Mouse (Mus musculus) left cerebral cortex, adult 2 months (tissue): Measurements from ENCODE around the gene Tmem139. TPM values are rescaled to one million over a fixed set of nuclear protein-coding genes. Genes with fewer than 3 reads are reported as not detected.

ENCODE experiments used
- DNase-seq, 2 experiments: peaks; one replicate each; pipeline ENCODE4 v3.0.0; 2021 to 2022; ENCODE audit warnings: low spot score in 2 of 2, mixed read lengths in 1 of 2; ENCODE audit errors: extremely low spot score in 1 of 2
- H3K27ac ChIP-seq: fragments of 200-600 bp; 2 replicates; pipeline ENCODE4 v1.8.1; 2022
- H3K4me3 ChIP-seq: fragments of 200-600 bp; 2 replicates; pipeline ENCODE4 v1.8.1; 2022
- CTCF ChIP-seq: fragments of 200-600 bp; IDR thresholded peaks from 2 replicates; pipeline ENCODE4 v1.8.1; 2022; ENCODE audit warnings: antibody characterized with exemption, mild to moderate bottlenecking, moderate library complexity
- intact Hi-C: fragments of 180-260 bp; cut with DNase I; formaldehyde crosslinking; loops from one replicate; pipeline ENCODE4 v1.15.1; 2025
- total RNA-seq, 2 experiments: library from RNA; stranded (reverse); gene quantifications; 2 replicates each; pipeline ENCODE4 v1.2.3; 2021

Gene Tmem139
- total RNA-seq, 2 experiments from 2014 or later = not detected

DNA sequence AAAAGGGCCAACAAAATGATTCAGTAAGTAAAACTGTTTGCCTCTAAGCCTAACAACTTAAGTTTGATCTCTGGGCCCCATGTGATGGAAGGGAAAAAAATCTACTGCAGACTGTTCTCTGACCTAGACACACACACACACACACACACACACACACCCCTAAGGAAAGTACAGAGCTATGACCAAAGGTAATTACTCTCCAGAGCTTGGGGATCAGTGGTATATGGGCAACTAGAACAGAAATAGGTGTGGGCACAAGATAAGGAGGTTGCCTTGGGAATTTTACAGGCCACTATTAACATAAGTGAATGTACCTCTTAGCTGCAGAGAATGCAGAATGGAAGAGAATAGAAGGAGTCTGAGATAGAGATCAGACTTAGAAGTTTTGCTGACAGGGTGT is 25.8 kb downstream of the Tmem139 start:
- H3K27ac ChIP-seq = no peak overlapping the region
- TF ChIP-seq CTCF = no peak
- no peak overlapping the region for H3K4me3 ChIP-seq
- intact Hi-C loops = no loop called here
- DNase-seq = no peak

DNA sequence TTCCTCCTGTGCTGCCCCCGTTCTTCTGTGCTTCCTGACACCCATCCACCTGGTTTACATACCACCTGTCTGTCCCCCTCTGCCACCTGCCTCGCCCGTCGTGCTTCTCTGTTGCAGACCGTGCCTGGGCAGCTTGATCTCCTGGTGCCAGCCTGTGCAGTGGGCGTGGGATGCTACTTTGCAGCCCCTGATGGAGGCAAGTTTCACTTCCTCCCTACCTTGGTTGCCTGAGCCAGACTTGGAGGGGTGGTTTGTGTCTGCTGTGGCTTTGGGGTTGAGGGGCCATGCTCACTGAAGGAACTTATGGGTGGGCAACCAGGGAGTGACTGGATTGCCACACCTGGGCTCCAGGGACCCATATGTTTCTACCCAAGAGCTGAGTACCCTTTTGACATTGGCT is 31.6 kb downstream of the Tmem139 start:
- DNase-seq = no peak
- Histone ChIP-seq H3K27ac (no peak overlapping the region), H3K4me3 (no peak overlapping the region)
- TF ChIP-seq CTCF = no peak
- intact Hi-C loops = no loop called here

GRCm38 (mm10) chr6:42295549-42296094 is 33.9 kb downstream of the Tmem139 start:
- Histone ChIP-seq H3K27ac (no peak overlapping the region), H3K4me3 (no peak overlapping the region)
- no peak for DNase-seq
- intact Hi-C loops = no loop called here
- TF ChIP-seq CTCF = no peak

- H3K27ac ChIP-seq = no peak overlapping the region
- TF ChIP-seq CTCF = no peak
- intact Hi-C loops = no loop called here
- DNase-seq = no peak
- no peak overlapping the region for H3K4me3 ChIP-seq
These were observed 37.6 kb downstream of the Tmem139 start for GRCm38 (mm10) chr6:42299362-42299761.

GRCm38 (mm10) chr6:42309816-42310378 is 48.1 kb downstream of the Tmem139 start:
- H3K4me3 ChIP-seq = no peak overlapping the region
- TF ChIP-seq CTCF = no peak; the same call in none of the 2 replicates
- DNase-seq = no peak
- intact Hi-C loops = no loop called here
- H3K27ac ChIP-seq = no peak overlapping the region

DNA sequence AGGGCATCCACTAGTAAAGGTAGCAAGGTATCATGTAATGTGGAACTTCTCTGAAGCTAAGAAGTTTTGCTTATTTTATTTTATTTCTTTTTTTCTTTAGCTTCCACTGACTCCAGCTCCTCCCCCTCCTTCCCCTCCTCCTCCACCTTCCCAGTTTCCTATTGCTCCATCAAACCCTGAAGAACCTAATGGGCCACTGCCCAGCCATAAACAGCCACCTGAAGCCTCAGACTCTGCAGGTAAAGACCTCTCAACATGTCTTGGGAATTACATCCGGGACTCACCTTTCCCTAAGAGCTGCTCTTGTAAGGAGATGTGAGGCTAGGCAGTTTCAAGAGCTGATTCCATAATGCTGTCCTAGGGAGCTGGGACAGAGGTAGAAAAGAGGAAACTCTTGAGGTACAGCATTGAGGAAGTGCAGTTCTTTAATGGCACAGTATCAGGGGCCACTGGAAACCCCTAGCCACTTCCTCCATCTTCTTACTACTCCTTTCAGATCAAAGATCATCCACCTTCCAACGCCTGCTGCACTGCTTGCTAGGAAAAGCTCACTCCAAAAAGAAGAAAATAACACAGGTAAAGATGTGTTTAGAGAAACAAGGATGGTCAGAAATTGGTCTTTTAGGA is 48.8 kb downstream of the Tmem139 start:
- H3K4me3 ChIP-seq = no peak overlapping the region
- intact Hi-C loops = no loop called here
- no peak for TF ChIP-seq CTCF
- no peak for DNase-seq
- no peak overlapping the region for H3K27ac ChIP-seq

Other genes starting within 250 kb of the Tmem139 start
- not detected for gene Sva, start 223.6 kb upstream of the Tmem139 start, total RNA-seq
- gene Tas2r139, start 121.0 kb upstream of the Tmem139 start, total RNA-seq = not detected
- not detected for gene Tas2r144, start 46.6 kb upstream of the Tmem139 start, total RNA-seq
- gene Gstk1, start 16.0 kb upstream of the Tmem139 start, total RNA-seq = 10 to 100 TPM in 1 of 2 experiments, 1 to 10 TPM in 1; 9.0 to 10.0 TPM
- 10 to 100 TPM; 19.7 to 28.1 TPM for gene Casp2, start 3.0 kb downstream of the Tmem139 start, total RNA-seq
- 1 to 10 TPM; 5.3 to 6.4 TPM for gene Clcn1, start 24.7 kb downstream of the Tmem139 start, total RNA-seq
- 100 to 1,000 TPM; 111 TPM for gene Fam131b, start 62.7 kb downstream of the Tmem139 start, total RNA-seq
- gene Zyx, start 87.7 kb downstream of the Tmem139 start, total RNA-seq = 10 to 100 TPM; 47.6 to 47.8 TPM
- gene Epha1, start 111.3 kb downstream of the Tmem139 start, total RNA-seq = under 1 TPM; 0.12 to 0.29 TPM
- not detected for gene Tas2r143, start 138.3 kb downstream of the Tmem139 start, total RNA-seq
- gene Tas2r135, start 143.5 kb downstream of the Tmem139 start, total RNA-seq = not detected
- gene Tas2r126, start 172.6 kb downstream of the Tmem139 start, total RNA-seq = not detected
- gene Olfr458, start 203.2 kb downstream of the Tmem139 start, total RNA-seq = not detected
- not detected for gene Olfr457, start 214.4 kb downstream of the Tmem139 start, total RNA-seq
- not detected for gene Olfr456, start 225.2 kb downstream of the Tmem139 start, total RNA-seq